Mouse (Mus musculus): ENCODE results near the gene Nfasc.

DNA sequence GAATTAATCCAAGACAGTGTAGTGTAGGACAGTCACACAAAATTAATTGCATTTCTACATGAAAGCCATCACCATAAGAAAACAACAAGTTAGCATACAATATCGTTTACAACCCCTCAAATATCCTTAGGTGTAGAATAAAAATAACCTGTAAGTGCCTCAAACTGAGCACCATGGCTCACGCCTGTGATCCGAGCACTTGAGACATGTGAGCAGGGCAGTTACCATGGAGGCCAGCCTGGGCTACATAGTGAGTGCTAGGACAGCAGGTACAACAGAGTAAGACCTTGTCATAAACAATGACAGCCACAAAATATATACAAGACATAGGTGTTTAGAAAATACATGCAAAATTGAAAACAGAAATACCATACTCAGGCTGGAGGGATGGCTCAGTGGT is 68.9 kb downstream of the Nfasc start:
- TF ChIP-seq CTCF (IDR thresholded peaks at IDR 0.05; ENCODE audit: borderline replicate concordance, control insufficient read depth, extremely low read depth, insufficient read depth, low read length, poor library complexity) (no peak), POLR2A (IDR thresholded peaks at IDR 0.05; ENCODE audit: control insufficient read depth, extremely low read depth, insufficient read depth, low read length, poor library complexity) (no peak)

Data from thymus, adult 2 months (tissue).